Mouse (Mus musculus) c-Kit-positive CD71-positive TER-119-negative erythroid progenitor cells, embryonic 14.5 days (primary cell): ENCODE data around the gene Arntl.
"Not testable (repeated sequence)": the region's sequence is repeated elsewhere in the genome, so short reads cannot be mapped to it uniquely, and the experiment has no call there.

Experiments used
- DNase-seq: peaks from one replicate; pipeline ENCODE4 v3.0.0-alpha.2; 2013; ENCODE audit warnings: low read depth

The Arntl gene

DNA sequence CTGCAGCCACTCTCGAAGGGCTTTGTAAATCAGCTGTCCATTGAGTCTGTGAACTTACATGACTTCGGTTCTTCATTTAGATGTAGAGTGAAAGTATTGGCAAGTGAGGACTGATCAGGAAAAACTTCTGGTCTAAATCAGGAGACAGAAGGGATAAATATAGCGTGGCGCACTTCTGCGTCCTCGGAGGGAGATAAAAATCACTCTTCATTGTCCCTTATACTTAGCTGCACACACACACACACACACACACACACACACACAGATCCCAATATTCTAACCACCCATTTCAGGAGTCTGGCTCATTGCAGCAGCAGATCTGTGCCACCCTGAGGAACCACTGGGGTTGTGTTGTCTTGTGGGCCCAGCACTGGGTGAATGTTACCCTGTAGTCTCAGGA lies 44.3 kb downstream of the Arntl start:
- DNase-seq = no peak

GRCm38 (mm10) chr7:113253777-113254405 lies 46.6 kb downstream of the Arntl start:
- no peak for DNase-seq

DNA sequence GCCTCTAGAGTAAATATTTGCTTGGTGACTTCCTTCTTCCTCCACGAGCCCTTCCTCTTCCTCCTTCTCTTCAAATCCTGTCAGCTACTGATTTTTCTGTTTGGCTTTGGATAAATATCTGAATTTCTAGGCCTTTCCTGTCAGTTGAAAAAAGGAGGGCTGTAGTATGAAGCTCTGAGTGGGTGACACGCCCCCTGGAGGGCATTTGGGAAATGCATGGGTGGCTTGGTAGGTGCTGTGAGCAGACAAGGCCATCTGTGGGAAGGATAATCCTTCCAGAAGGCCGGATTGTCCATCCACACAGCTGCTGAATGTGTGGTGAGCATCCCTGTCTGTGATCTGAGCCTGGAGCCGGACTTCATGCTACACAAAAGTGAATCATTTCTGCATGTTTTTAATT lies 48.8 kb downstream of the Arntl start:
- DNase-seq = peak; percentile 25

GRCm38 (mm10) chr7:113258430-113258829 lies 51.2 kb downstream of the Arntl start:
- DNase-seq = peak; percentile 22

DNA sequence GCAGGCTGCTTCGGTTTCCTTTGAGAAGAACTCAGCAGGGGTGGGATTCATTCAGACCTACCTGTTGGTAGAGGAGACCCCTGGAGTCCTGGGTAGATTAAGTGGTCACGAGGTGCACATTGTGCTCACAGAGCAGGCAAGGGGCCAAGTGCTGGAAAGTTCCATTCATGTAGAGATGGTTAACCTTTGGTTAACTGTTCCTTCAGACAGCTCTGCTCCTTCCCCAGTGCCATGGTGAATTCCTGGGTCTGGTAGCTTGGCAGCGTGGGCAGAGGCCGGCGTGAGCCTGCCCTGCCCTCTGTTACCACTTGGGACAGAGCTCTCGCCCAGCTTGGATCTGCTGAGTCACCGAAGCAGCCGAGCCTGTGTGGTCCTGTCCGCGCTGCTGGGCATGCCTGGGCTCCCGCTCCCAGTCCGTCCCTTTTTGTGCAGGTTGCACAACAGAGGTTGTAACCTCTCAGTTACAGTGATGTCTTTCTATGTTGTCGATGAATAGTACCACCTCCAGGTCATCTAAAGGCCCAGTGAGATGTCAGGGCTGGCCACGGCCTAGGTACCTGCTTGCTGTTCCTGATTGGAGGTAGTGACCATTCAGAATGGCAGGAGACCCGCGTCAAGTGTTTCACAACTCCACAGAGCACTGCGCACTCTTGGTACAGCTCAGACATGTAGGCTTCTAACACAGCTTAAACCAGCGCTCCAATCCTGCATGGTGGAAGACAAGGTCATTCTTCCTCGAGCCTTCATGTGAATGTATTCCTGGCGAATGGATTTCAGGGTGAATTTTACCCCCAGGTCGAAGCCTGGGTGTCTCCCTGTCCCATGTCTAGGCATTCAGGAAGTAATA lies 53.3 kb downstream of the Arntl start:
- no peak for DNase-seq

GRCm38 (mm10) chr7:113261690-113262089 lies 54.4 kb downstream of the Arntl start:
- no peak for DNase-seq

DNA sequence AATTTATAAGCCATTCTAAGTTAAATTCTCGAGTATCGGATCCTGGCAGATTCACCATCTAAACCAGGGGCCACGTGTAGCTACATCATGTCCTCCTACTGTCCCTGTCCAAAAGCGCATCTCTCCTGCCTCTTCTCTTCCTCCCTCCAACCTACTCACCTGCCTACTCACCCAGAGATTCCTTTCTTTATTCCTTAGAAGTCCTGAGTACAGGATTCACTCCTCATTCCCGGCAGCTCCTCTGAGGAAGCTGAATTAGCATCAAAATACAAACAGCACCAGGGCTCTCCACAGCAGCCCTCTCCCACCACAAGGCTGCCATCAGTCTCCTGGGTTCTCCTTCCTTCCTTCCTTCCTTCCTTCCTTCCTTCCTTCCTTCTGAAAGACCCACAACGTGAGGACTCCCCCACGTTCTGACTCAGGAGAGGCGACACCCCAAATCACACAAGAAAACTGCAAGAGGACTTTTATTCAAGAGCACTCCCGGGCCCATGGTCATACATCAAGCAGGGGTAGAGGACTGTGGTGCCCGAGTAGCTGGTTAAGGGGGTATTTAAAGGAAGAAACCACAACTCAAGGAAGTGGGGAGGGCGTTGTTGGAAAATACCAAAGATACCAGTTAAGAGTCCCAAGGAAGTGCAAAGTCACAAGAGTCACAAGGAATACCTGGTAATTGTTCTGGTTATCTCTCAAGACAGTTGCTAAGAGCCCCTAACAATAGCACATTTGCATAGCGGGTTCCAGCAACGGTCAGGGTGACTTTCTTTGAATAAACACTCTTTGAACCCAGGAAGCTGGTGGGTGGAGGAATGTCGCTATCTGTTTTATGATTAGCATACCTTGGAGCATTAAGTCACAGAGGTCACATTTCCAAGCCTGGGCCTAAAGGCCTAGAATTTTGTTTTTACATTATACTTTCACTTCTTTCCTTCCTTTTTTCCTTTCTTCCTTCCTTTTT lies 55.5 kb downstream of the Arntl start:
- DNase-seq = not testable (repeated sequence)

DNA sequence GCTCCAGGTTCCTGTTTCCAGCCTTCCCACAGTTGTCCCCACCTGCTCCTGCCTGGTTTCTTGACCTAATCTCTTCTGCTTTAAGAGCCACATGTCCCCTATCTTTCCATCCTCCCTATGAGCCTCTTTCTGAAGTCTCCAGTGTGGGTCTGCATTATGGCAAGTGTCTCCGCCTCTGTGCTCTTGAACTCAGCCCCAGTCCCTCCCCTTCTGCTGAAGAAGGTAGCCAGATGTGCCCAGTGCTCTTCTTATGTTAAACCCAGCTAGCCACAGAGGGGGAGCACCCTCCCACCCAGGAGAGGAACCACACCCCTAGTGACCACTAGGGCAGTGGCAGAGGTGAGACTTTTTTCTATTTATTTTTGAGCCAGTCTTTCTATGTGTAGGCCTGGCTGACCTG lies 56.7 kb downstream of the Arntl start:
- no peak for DNase-seq

GRCm38 (mm10) chr7:113268287-113268686 lies 61.0 kb downstream of the Arntl start:
- DNase-seq = peak; percentile 46

DNA sequence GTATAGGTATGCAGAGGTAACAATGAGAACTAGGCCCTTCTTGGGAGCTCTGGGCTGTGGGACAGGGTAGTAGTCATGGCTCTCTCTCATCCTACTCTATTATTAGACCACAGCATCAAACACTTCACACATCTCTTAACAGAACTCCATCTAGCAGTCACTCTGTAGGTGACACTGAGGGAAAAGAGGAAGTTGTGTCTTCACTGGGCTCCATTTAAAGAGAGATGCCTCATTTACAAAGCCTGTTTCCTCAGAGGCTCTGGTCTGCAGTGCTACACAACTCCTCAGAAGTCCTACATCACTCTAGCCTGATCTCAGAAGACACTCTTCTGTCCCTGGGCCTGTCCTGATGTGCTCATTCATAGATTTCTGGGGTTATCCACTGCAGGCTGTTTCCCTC lies 61.8 kb downstream of the Arntl start:
- no peak for DNase-seq

GRCm38 (mm10) chr7:113269921-113270320 lies 62.7 kb downstream of the Arntl start:
- DNase-seq = no peak

DNA sequence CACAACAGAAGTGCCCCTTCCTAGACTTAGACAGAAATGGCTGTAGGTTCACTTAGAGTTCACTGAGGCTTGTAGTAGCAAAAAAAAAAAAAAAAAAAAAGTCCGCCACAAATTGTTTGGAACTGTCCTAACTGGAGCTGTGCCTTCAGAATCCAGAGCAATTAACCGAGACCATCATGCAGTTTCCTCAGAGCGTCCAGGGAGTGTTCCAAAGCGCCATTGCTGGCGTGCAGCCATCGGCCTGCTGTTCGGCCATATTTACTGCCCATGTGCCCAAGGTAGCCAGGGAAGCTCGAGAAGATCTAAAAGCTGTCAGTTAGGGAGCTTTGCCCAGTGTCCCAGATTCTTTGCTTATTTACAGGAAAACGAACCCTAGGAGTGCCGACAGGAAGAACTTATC lies 63.3 kb downstream of the Arntl start:
- no peak for DNase-seq

DNA sequence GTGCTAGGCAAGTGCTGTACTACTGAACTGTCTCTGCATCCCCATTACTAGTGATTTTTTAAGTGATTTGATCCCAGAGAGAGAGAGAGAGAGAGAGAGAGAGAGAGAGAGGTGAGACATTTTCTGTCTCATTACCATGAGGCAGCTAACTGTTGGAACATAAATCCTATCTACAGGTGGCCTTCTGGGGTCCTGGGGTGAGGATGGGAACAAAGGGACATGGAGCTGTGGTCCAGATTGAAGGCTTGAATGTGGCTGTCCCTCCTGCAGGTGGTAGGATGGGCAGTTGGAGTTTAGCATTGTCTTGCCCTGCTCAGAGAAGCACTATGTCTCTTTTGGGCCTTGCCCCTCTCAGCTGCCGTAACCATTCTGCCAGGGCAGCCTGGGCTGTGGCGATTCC lies 63.7 kb downstream of the Arntl start:
- no peak for DNase-seq

DNA sequence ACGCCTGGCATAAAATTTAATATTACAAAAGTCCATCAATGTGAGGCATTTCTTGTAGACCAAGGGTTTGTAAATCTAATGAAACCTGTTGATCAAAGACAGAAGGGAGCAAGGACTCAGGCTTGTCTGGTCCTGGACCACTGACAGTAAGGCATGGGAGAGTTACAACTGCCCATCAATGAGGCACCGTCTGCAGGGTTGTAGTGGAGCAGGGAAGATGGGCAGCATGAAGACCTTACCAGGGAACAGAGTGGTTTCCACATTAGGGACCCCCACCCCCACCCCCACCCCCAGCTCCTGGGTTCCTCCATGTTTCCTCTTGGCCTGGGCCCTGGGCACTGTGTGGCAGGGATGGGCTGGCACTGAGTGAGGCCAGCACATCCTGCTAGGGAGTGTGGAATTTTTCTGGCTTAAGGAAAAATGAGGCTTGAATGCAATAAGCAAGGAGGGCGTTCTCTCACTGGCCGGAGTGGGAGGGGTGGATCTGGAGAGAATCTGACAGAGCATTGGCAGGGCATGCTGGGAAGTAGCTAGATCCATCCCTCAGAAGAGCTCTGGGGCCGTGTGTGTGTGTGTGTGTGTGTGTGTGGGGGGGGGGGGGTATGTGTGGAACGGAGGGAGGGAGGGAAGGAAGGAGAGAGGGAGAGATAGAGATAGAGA lies 65.2 kb downstream of the Arntl start:
- DNase-seq = no peak

DNA sequence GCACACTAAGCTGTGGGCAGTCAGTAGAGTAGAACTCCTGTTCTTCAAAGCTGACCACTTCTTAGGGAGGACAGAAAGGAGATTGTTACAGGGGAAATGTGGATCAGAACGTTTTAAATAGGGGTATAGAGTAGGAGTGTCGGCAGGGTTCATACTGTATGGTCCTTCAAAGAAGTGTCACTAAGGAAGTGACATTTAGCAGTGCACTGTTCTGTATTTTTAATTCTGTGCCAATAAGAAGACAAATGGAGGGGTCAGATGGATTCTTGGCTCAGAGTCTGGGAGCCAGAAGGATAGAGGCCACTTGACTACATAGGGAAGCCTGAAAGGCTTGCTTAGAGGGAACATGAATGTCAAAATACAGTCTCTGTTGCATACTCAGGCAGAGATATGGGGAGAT lies 70.0 kb downstream of the Arntl start:
- DNase-seq = no peak

DNA sequence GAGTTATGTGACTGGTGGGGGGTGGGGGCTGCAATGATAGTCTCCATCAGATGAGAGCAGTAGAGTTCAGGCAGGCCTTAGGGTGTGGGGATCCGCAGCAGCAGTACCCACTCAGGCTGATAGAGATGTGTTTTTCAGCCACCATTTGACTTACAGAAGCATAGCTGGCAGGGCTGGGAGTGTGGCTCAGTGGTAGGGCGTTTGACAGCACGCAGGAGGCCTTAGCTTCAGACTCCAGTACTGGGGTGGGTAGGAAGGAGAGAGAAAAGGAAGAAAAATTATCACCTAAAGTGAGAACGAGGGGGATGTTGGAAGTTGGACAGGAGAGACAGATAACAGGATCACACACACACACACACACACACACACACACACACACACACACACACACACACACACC lies 71.2 kb downstream of the Arntl start:
- no peak for DNase-seq

- no peak for DNase-seq
Measured at GRCm38 (mm10) chr7:113279246-113279645, 72.0 kb downstream of the Arntl start.

- DNase-seq = no peak
Measured at GRCm38 (mm10) chr7:113285405-113285804, 78.1 kb downstream of the Arntl start.

DNA sequence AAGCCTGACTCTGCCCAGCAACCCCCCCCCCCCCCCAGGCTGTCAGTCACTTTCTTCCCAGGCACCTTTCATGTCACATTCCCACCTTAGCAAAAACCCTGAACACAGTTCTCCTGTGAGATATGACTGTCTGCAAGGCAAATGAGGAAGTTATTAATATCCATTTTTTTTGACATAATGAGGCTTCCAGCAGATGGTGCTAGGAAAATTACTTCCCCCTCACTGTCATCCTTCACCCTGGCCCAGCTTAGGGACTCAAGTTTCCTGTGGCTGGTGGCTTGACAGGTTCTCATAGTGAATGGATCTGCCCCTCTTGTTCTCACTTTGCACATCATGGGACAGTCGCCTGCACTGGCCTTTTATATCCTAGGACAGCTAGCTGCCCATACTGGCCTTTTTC lies 81.9 kb downstream of the Arntl start:
- no peak for DNase-seq

DNA sequence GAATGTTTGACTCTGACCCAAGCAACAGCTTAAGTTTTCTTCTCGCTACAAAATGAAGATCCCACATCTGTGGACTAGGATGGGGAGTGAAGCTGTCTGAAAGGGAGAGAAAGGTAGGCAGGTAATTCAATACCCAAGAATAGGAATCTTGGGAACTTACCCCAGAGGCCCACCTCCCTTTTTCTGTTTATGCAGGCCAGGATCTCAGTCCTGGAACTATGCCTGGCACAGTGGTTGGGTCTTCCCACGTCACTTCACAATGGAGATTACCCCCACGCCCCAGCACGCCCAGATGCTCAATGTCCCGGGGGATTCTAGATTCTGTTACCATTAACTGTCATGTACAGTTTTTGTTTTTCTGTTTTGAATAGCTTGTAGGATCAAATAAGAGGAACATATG lies 84.5 kb downstream of the Arntl start:
- DNase-seq = no peak

DNA sequence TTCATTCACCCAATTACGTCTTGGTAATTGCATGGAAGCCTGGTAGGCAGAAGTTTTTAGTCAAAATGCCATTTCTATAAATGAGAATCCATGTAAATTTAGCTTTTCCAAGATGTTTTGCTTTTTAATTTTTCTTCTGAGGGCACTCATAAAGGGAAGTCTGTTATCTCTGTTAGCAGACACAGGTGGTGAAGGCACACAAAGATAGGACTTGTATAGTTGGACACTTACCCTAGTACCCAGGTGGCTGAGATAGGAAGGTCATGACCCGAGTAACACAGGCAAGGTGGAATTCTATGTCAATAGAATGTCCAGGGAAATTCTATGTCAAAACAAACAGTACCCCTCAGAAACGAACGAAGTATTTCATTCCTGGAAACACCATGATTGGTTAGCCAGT lies 84.9 kb downstream of the Arntl start:
- DNase-seq = peak; percentile 55

DNA sequence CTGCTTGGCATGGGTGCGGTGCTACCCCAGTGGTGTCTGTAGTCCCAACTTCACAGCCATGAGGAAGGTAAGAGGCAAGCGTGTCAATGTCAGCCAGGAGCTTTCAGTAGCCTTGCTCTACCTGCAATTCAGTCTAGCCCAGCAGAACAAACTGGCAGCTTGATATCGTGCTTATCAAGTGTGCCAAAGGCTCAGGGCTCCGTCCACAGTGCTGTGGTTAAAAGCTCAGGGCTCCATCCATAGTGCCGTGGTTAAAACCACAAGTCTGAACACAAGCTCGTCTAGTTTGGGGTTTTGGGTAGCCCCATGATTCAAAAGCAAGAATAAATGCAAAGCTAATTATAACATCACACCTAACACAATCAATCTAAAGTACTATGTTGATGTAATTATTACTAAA lies 87.3 kb downstream of the Arntl start:
- peak; percentile 25 for DNase-seq
